Mouse (Mus musculus) embryonic facial prominence, embryonic 14.5 days (tissue): ENCODE data around the gene Mapk11. TPM values are rescaled to one million over a fixed set of nuclear protein-coding genes. Genes with fewer than 3 reads are reported as not detected.

Source experiments
- ATAC-seq: fragments of 200-750 bp; cut with Nextera tagmentation; 2 replicates; pipeline ENCODE4 v1.8.0; 2017; ENCODE audit warnings: low read depth, moderate number of reproducible peaks, moderate TSS enrichment
- DNase-seq: peaks from one replicate; pipeline ENCODE4 v3.0.0-alpha.2; 2015; ENCODE audit warnings: low spot score
- H3K27ac ChIP-seq: fragments of 300-500 bp; sonication (generic); replicated peaks from 2 replicates; pipeline ENCODE4 v1.5.1; 2014; ENCODE audit warnings: low read depth, mild to moderate bottlenecking, low read length, moderate library complexity
- H3K27me3 ChIP-seq: fragments of 300-500 bp; sonication (generic); replicated peaks from 2 replicates; pipeline ENCODE4 v1.6.1; 2014; ENCODE audit warnings: low read length; ENCODE audit not compliant: control insufficient read depth, insufficient read depth
- H3K36me3 ChIP-seq: fragments of 300-500 bp; sonication (generic); 2 replicates; pipeline ENCODE4 v1.6.1; 2014; ENCODE audit warnings: low read length, mixed read lengths; ENCODE audit not compliant: control insufficient read depth, insufficient read depth
- H3K4me1 ChIP-seq: fragments of 300-500 bp; sonication (generic); 2 replicates; pipeline ENCODE4 v1.6.1; 2014; ENCODE audit warnings: antibody characterized with exemption, low read length; ENCODE audit not compliant: control insufficient read depth, insufficient read depth
- H3K4me2 ChIP-seq: fragments of 300-500 bp; sonication (generic); 2 replicates; pipeline ENCODE4 v1.6.1; 2014; ENCODE audit warnings: low read depth, mild to moderate bottlenecking, low read length, moderate library complexity, mixed read lengths
- H3K4me3 ChIP-seq: fragments of 300-500 bp; sonication (generic); 2 replicates; pipeline ENCODE4 v1.5.1; 2014; ENCODE audit warnings: low read depth, mild to moderate bottlenecking, low read length
- H3K9ac ChIP-seq: fragments of 300-500 bp; sonication (generic); 2 replicates; pipeline ENCODE4 v1.6.1; 2014; ENCODE audit warnings: low read depth, mild to moderate bottlenecking, low read length, moderate library complexity, mixed read lengths
- H3K9me3 ChIP-seq: fragments of 300-500 bp; sonication (generic); 2 replicates; pipeline ENCODE4 v1.6.1; 2016; ENCODE audit warnings: low read length; ENCODE audit not compliant: control insufficient read depth
- WGBS: fragments of 180-500 bp; shearing (Covaris S2); extraction: QIAGEN DNeasy Blood & Tissue Kit; methylation state at CpG from one replicate; pipeline ENCODE4 v1.1.7; 2014; 5-methylcytosine and 5-hydroxymethylcytosine counted together
- polyA plus RNA-seq: library from polyadenylated mRNA; unstranded; fragments of >200 nt; fragmentation: Nextera tagmentation; extraction: Ambion mirVana; gene quantifications from 2 replicates; pipeline ENCODE4 v1.2.1, GENCODE M21; 2014

Mapk11 gene
- polyA plus RNA-seq, 1 experiment from 2014 or later, result 8.6 TPM

DNA sequence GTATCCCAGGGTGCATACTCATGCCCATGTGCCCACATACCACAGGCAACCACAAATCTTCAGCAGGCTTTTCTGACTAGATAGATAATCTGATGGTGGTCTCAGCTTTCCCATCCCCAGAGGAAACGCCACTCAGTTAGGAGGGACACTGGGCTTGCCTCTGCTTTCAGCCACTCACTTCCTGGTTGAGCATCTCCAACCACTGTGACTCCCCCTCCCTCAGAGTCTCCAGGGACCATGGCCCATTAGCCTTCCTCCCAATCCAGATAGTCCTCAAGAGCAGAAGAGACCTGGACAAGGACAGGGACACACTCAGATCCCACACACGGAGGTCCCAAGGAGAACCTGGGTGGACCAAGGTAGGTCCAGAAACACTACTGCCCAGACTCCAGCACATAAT is 6.3 kb downstream of the Mapk11 start:
- Histone ChIP-seq H3K36me3 (no peaks in the 10 kb centered on the region), H3K9ac (no peak overlapping the region), H3K4me1 (peaks cover 15% of the 10 kb centered on the region), H3K27me3 (peaks cover 70% of the 10 kb centered on the region), H3K4me3 (no peak overlapping the region), H3K27ac (no peak overlapping the region), H3K4me2 (no peak overlapping the region), H3K9me3 (no peaks in the 10 kb centered on the region)
- ATAC-seq (no peak), DNase-seq (no peak)
- WGBS, result 81% methylated on average over 2 of the region's 2 CpGs

DNA sequence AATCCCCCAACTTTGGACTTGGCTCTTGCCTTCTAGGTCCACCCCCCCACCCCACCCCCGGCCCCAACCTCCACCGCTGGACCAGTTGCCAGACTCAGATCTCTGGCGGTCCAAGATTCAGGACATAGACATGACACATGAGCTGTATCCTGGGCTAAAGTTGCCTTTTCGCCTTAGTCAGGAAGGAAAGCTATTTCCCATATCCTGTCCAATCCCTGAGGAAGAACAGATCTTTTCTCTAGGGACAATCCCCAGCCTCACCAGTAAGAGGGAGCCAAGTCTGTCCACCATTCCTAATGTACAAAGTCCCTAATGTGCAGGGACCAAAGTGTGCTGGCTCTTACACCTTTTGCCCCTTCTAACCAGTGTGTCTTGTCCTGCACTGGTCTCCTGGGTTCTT is 7.5 kb downstream of the Mapk11 start:
- no peaks in the 10 kb centered on the region for H3K36me3 ChIP-seq
- no peak overlapping the region for H3K27ac ChIP-seq
- WGBS, result 57% methylated on average over 4 of the region's 4 CpGs
- H3K4me1 ChIP-seq, result peaks cover 9% of the 10 kb centered on the region
- no peak overlapping the region for H3K4me2 ChIP-seq
- DNase-seq, result no peak
- no peaks in the 10 kb centered on the region for H3K9me3 ChIP-seq
- no peak overlapping the region for H3K4me3 ChIP-seq
- H3K27me3 ChIP-seq, result peaks cover 58% of the 10 kb centered on the region
- H3K9ac ChIP-seq, result no peak overlapping the region
- ATAC-seq, result no peak

DNA sequence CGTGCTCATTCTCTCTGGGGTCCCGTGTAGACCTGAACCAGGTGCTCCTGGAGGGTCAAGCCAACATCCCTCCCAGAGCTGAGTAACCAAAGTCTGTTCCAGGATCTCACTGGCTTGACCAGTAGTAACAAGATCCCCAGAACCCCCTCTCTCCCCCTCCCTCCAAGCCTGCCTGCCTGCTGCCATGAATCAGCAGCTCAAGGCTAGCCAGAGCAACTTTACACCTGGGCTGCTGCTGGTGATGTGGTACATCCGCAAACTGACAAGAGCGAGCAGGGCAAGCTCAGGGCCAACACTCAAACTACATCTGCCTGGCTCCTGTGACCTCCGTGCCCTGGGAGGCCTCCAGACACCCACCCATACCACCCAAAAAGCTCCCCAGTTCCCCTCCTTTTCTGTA is 8.0 kb downstream of the Mapk11 start:
- peak; percentile 15 for DNase-seq
- Histone ChIP-seq H3K4me3 (no peak overlapping the region), H3K27me3 (peaks cover 54% of the 10 kb centered on the region), H3K36me3 (no peaks in the 10 kb centered on the region), H3K9me3 (no peaks in the 10 kb centered on the region), H3K4me2 (no peak overlapping the region), H3K9ac (no peak overlapping the region), H3K27ac (no peak overlapping the region), H3K4me1 (peaks cover 7% of the 10 kb centered on the region; the same call in 1 of the 2 replicates)
- peak; percentile 7; the same call in 1 of the 2 replicates for ATAC-seq
- 13% methylated on average over 5 of the region's 5 CpGs for WGBS

DNA sequence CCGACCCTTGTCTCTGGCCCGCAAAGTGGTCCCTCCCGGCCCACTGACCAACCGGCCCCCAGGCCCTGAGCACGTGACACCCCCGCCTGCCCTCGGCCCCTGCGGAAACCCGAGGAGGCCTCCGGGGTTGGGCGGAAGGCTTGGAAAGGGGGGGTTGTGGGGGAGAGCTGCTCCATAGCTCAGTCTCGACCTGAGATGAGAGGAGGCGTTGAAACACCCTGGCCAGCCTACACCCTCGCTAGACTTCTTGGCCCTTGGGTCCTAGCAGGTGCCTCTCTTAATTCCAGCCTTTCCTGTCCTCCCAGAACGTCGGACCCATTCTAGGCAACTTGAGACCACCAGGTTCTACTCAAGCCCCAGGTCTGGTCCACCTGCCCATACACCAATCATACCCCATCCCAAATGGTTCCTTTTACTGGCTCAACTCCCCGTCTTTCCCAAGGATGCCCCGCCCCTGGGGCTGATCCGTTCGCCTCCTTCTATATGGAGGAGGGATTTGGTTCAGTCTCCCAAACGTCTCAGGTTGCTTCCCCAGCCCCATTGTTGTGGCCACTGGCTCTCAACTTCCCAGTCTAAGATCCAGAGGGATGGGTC is 8.7 kb downstream of the Mapk11 start, which contains the start of gene Mapk12:
TSS of gene Mapk12 (minus strand) at position 45 of the 594 bp plus-strand sequence.
- H3K9me3 ChIP-seq, result no peaks in the 10 kb centered on the region
- peak within 1 kb of the TSS; percentile 49 for H3K4me3 ChIP-seq
- ATAC-seq, result peak; percentile 80
- H3K27ac ChIP-seq, result peak within 1 kb of the TSS; percentile 33
- peaks cover 47% of the 10 kb centered on the region for H3K27me3 ChIP-seq
- H3K4me1 ChIP-seq, result peaks cover 7% of the 10 kb centered on the region; the same call in 1 of the 2 replicates
- peak within 1 kb of the TSS; percentile 62 for H3K9ac ChIP-seq
- 2% methylated on average over 21 of the region's 21 CpGs for WGBS
- no peaks in the 10 kb centered on the region for H3K36me3 ChIP-seq
- H3K4me2 ChIP-seq, result peak within 1 kb of the TSS; percentile 93
- peak; percentile 51 for DNase-seq

DNA sequence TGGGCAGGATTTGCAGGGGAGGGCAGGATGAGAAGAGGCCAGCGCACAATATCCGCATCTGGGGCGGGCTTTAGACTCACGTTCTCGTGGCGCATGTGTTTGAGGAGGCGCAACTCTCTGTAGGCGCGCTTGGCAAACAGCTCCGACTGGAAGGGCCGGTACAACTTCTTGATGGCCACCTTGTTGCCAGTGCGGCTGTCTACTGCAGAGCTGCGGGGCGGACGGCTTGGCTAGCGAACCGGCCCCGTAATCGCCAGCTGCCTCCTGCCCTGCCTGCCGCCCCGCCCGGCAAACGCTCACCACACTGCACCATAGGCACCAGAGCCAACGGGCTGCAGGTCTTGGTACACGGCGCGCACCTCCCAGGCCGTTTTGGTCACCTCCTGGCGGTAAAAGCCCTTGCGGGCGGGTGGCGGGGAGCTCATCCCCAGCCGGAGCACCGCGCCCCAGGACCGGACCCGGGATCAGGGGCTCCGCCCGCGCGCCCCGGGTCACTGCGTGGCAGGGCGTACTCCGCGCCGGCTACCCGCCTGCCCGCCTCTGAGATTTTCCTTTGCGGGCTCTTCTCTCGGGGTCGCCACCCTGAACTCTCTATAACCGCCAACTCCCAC is 9.3 kb downstream of the Mapk11 start:
- 2% methylated on average over 26 of the region's 53 CpGs for WGBS
- H3K27ac ChIP-seq, result peak overlapping the region; percentile 33

DNA sequence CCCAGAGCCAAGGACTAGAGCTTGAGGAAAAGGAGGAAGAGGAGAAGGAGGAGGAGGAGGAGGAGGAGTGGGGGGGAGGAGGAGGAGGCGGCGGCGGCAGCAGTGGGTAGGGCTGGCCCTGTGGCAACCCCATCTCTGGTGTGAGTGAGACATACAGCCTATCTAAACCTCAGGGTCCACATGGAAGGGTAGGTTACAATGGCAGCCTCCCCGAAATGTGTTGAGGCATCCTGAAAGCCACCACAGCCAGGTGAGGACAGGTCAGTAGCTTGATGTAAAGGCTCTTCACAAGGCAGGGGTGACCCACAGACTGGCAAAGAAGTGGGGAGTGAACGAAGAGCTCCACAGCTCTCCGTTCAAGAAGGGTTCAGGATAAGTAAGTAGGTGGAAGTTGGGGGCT is 10.9 kb downstream of the Mapk11 start:
- Histone ChIP-seq H3K4me3 (no peak overlapping the region), H3K9me3 (no peaks in the 10 kb centered on the region), H3K36me3 (no peaks in the 10 kb centered on the region), H3K27me3 (peaks cover 45% of the 10 kb centered on the region), H3K4me2 (no peak overlapping the region), H3K9ac (no peak overlapping the region), H3K4me1 (peaks cover 7% of the 10 kb centered on the region; the same call in 1 of the 2 replicates), H3K27ac (no peak overlapping the region)
- DNase-seq, result no peak
- 94% methylated on average over 6 of the region's 6 CpGs for WGBS
- no peak for ATAC-seq

More for the DNA sequence above, 9.3 kb downstream of the Mapk11 start:
- Histone ChIP-seq H3K4me1 (peaks cover 7% of the 10 kb centered on the region; the same call in 1 of the 2 replicates), H3K27me3 (peaks cover 45% of the 10 kb centered on the region), H3K36me3 (no peaks in the 10 kb centered on the region), H3K9me3 (no peaks in the 10 kb centered on the region), H3K9ac (peak overlapping the region; percentile 62), H3K4me3 (peak overlapping the region; percentile 49), H3K4me2 (peak overlapping the region; percentile 93)
- peak; percentile 68 for DNase-seq
- ATAC-seq, result peak; percentile 48

DNA sequence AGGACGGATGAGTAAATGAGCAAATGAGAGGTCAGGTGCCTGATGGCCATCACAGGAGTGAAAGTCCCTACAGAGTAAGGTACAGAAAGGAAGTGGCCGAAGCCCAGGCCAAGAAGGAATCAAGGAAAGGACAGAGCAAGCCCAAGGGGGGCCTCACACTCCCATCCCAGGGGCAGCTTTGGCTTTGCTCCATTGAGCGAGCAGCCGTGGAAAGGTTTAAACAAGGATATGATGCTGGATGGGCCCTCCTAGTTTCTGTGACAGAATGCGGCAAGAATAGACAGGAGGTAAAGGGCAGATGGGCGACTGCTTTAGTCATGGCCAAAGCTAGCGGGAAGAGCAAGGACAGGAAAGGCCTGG is 11.4 kb downstream of the Mapk11 start:
- Histone ChIP-seq H3K4me2 (no peak overlapping the region), H3K9me3 (no peaks in the 10 kb centered on the region), H3K27me3 (peaks cover 45% of the 10 kb centered on the region), H3K4me3 (no peak overlapping the region), H3K9ac (no peak overlapping the region), H3K27ac (no peak overlapping the region), H3K36me3 (no peaks in the 10 kb centered on the region), H3K4me1 (peaks cover 7% of the 10 kb centered on the region; the same call in 1 of the 2 replicates)
- WGBS, result 89% methylated on average over 7 of the region's 7 CpGs
- ATAC-seq, result no peak
- DNase-seq, result no peak

DNA sequence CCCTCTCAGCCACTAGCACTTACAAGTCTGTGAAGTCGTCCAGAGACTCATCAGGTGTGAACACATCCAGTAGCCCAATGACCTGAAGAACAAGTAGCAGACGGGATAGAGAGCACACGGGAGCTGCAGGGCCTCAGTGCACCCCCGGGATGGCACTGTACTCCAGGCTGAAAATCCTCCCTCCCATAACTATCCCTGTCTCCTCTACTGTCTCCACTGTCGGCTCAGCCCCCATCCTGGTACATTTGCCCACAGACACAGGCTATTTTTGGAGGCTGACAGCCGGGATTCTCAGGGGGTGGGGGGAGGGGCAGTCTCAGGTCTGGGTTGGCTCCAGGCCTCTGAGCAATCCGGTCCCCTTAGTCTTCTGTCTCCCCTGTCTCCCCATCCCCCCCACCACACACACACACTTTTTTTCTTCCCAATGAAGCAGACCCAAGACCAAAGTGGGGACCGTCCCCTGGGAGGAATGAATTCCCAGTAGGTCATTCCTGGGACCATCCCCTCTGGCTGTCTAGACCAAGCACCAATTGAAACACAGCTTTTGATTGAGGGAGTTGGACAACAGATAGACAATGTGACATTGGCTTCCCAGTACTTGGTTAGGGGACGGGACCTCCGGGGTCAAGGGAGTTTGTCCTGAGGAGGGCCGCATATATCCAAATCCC is 11.9 kb downstream of the Mapk11 start:
- no peak for DNase-seq
- H3K27ac ChIP-seq, result no peak overlapping the region
- no peaks in the 10 kb centered on the region for H3K36me3 ChIP-seq
- 57% methylated on average over 11 of the region's 11 CpGs for WGBS
- no peak overlapping the region for H3K9ac ChIP-seq
- H3K4me3 ChIP-seq, result no peak overlapping the region
- ATAC-seq, result no peak
- peaks cover 41% of the 10 kb centered on the region for H3K27me3 ChIP-seq
- no peaks in the 10 kb centered on the region for H3K9me3 ChIP-seq
- H3K4me1 ChIP-seq, result peaks cover 7% of the 10 kb centered on the region; the same call in 1 of the 2 replicates
- no peak overlapping the region for H3K4me2 ChIP-seq
